Mouse (Mus musculus) G1E-ER4 (cell line): Measurements from ENCODE around the gene Adprhl1. TPM values are rescaled to one million over a fixed set of nuclear protein-coding genes. Genes with fewer than 3 reads are reported as not detected.

Source experiments
- GATA1 ChIP-seq: IDR thresholded peaks from one replicate; pipeline ENCODE4 v1.8.0; 2012; ENCODE audit warnings: low read length, inconsistent platforms
- polyA plus RNA-seq: library from polyadenylated mRNA; stranded (reverse); fragments of >175 nt; gene quantifications from 2 replicates; pipeline ENCODE4 v1.2.3, GENCODE M21; 2012

The Adprhl1 gene
- polyA plus RNA-seq, 1 experiment: 0.03 TPM

DNA sequence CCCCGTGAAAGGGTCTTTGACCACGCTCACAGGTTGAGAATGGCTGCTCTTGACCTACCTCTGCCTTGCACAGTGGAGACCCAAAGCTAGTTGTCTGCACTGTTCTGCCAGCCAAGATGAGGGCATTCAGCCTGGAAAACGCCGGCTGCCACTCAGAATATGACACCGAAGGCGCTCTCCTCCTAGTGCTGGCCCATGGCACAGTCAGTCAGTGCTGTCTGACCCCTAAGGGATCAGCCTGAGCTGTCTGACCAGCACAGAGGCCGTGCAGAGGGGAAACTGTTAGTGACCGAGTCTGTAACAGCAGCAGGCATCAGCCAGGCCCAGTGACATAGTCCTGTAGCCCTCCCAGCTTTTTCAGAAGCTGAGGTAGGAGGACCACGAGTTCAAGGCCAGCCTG is 66.7 kb downstream of the Adprhl1 start:
- TF ChIP-seq GATA1: no peak

DNA sequence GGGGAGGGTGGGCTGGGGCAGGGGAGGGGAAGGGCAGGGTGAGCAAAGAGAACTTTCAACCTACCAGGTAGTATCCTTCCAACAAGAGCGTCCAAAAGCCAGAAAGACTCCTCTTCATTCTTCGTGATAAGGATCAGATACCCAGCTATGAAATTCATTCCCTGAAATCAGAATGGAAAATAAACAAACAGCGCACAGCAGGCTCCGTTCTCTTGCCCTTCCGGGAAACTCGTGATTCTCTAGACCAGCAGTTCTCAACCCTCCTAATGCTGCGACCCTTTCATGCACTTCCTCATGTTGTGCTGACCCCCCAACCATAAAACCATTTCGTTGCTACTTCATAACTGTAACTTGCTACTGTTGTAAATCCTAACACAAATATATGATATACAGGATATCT is 67.1 kb downstream of the Adprhl1 start:
- TF ChIP-seq GATA1: no peak

DNA sequence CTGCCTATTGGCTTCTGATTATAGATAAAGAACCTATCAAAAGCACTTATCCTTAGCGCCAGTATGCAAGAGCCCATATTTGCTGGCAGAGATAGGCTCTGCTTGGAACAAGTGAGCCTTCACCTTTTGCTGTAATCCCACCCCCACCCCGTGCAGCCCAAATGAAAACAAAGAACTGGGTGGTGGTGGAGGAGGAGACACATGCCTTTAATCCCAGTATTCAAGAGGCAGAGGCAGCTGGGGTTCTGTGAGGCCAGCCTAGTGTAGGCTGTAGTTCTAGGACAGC is 72.3 kb downstream of the Adprhl1 start:
- TF ChIP-seq GATA1: peak; percentile 41

DNA sequence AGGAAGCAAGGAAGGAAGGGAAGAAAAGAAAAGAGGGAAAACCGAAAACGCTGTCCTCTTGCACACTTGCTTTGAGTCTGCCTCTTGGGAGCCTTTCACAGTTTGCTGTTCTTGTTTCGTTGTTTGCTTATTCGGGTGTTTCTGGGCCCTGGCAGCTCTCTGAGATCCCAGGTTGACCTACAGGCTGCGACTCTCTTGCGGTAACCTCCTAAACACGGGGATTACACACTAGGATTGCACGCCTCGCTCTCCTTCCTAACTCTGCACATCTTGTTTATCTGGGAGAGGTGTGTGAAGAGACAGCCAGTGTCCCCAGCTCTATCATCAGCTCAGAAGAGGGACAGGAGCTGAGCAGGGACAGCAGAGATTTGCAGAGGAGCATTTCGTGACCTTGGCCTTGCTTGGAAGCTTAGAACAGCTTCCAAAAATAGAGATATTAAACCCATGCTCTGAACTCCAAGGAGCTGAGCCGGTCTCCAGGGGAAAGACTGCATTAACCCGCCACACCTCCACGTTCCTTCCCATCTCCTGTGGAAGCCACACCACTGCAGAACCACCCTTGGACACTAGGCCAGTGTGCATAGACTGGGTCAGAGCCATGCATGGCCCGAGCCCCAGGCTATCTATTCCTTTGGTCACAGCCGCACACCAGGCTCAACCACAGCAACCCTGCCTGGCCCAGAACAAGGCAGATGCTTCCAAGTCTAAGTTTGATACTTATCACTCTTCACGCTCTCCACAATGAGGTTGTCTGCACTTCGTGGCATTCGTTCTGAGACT is 72.9 kb downstream of the Adprhl1 start:
- no peak for TF ChIP-seq GATA1

DNA sequence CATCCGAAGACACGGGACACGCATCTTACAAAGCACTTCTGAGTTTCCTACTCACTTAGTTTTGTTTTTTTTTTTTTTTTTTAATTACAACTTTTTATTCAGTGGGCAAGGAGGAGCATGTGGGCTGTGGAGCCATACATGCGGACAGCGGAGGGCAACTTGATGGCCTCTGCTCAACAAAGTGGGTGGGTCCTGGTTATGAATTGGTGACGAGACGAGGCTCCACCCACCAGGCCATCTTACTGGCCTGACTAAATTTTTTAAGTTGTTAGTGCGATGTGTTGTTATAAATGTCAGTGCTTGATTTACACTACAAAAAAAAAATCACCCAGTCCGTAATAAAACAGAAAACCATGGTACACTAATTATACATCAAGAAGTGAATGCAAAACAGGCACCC is 73.6 kb downstream of the Adprhl1 start:
- no peak for TF ChIP-seq GATA1

DNA sequence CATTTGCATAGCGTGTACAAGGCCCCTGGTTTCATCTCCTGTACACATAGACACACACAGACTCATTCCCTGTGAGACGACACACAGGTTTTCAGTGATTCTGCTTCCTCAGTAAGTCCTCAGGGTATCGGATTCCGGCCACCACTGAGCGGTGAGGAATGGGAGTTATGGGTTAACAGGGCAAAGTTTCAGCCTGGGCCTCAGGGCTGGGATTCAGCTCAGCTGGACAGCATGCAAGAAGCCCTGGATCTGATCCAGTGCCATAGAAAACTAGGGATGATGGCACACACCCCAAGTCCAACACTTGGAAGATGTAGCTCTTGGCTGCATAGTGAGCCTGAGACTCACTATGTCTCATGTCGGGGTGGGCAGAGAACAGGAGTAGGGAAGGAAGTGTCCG is 74.0 kb downstream of the Adprhl1 start:
- no peak for TF ChIP-seq GATA1

DNA sequence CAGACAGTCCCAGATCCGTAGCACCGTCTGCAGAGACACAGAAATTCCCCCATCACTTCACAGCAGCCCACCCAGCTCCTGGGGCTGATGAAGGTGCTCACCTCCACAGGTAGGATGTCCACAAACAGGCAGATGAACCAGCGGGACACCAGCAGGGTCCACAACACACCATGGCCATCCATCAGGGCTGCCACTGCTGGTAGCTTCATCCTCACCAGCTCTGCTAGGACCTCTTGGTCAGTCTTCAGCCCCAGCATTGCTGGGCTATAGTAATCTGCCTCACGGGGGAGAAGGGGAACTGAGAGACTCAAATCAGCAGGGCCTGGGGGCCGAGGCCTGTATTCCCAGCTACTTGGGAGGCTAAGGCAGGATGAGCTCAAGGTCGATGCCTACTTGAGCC is 74.5 kb downstream of the Adprhl1 start:
- no peak for TF ChIP-seq GATA1

DNA sequence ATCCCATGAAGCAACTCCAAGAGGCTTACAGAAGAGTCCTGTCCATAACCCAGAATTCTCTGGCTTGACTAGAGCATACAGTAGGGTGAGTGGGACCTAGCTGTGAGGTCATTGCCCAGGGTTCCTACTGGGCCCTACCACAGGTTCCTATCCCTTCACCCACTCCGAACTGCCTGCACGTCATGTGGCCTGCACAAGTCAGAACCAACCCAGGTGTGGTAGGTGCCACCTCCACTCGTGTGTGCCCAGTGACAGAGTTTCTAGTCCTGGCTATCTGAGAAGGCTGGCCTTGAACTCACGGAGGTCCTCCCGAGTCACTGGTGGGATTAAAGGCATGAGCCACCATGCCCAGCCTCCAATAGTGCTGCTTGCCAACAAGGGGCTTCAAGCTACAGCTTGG is 75.8 kb downstream of the Adprhl1 start:
- no peak for TF ChIP-seq GATA1

DNA sequence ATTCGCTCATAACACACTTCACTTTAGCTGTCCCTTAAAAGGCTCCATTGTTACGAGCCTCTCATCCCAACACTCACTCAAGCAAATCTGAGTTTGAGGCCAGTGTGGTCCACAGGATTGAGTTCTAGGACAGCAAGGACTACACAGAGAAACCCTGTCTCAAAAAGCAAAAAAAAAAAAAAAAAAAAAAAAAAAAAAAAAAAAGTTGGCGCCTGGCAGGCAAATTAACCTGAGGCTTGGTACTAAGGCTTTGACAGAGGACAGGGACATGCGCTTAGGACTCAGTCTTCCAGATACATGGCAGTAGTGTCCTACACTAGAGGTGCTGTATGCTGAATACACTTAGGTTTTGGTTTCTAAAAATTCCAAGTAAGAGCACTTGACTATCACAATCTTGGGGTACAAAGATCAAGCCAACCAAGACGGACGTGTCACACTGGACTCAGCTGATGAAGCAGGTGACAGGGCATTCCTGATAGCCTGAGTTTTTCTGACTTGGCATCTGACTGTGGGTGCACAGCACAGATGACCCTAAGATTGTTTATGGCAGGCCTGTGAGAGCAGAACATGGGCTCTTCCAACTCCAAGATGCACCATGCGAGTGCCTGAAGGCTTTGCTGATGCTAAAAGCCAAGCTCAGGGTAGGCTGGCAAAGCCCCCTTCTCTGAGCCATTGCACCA is 76.6 kb downstream of the Adprhl1 start:
- TF ChIP-seq GATA1: no peak

DNA sequence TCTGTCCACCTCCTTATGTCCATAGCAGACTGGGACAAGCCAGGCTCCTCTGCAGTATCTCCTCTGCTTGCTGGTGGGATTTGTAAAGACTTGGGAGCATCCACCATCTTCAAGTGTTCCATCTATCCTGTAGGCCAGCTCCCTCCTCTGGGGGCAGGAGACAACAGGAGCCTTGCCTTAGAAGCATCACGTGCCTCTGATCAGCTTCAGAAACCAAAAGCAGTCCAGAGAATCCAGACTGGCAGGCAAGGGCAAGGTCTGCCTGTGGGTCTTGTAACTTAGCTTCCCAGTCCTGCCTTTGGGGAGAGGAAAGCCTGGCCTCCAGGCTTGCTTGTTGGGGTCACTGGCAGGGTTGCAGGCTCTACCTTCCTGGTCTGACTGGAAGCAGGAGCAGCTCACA is 78.3 kb downstream of the Adprhl1 start:
- no peak for TF ChIP-seq GATA1

DNA sequence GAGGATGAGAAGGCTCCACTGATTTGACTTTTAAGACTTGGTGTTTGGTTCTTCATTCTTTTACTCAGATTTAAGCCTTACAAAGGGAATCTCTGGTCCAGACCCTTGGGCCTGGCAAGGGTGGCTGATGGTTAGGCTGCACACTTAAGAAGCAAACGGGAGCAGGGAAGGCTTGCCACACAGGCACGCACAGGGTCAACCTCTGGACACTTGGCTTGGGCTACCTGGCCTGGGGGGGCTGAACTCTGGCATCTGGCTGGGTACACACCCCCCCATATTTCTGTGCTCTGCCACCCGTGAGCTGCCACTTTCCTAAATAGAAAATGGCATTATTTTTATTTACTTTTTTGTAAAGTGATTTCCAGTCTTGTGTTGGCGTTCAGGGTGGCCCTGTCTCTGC is 79.2 kb downstream of the Adprhl1 start:
- no peak for TF ChIP-seq GATA1

DNA sequence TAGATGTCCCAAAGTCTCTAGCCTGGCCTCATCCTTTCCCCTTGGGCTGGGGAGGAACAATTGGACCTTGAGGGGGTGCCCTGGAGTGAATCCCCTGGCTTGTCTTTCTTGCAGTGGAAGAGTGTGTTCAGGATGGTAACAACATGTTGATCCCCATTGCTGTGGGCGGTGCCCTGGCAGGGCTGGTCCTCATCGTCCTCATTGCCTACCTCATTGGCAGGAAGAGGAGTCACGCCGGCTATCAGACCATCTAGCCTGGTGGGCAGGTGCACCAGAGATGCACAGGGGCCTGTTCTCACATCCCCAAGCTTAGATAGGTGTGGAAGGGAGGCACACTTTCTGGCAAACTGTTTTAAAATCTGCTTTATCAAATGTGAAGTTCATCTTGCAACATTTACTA is 79.7 kb downstream of the Adprhl1 start:
- TF ChIP-seq GATA1: no peak

Other genes starting within 250 kb of the Adprhl1 start
- not detected in 2 replicates for gene F7, start 228.1 kb downstream of the Adprhl1 start, polyA plus RNA-seq
- gene F10, start 216.9 kb downstream of the Adprhl1 start, polyA plus RNA-seq: not detected in 2 replicates
- not detected in 2 replicates for gene Proz, start 193.2 kb downstream of the Adprhl1 start, polyA plus RNA-seq
- gene Pcid2, start 148.7 kb downstream of the Adprhl1 start, polyA plus RNA-seq: 6.1 and 13.2 TPM in 2 replicates
- 60.9 and 97.4 TPM in 2 replicates for gene Cul4a, start 148.5 kb downstream of the Adprhl1 start, polyA plus RNA-seq
- 153 and 221 TPM in 2 replicates for gene Lamp1, start 95.0 kb downstream of the Adprhl1 start, polyA plus RNA-seq
- gene Grtp1, start 53.5 kb downstream of the Adprhl1 start, polyA plus RNA-seq: 13.3 and 13.6 TPM in 2 replicates
- 2.4 and 4.0 TPM in 2 replicates for gene Dcun1d2, start 34.0 kb upstream of the Adprhl1 start, polyA plus RNA-seq
- gene Tmco3, start 34.0 kb upstream of the Adprhl1 start, polyA plus RNA-seq: 7.5 and 9.8 TPM in 2 replicates
- 30.3 and 62.9 TPM in 2 replicates for gene Tfdp1, start 84.6 kb upstream of the Adprhl1 start, polyA plus RNA-seq
- not detected in 2 replicates for gene Atp4b, start 142.7 kb upstream of the Adprhl1 start, polyA plus RNA-seq
- not detected in 2 replicates for gene Grk1, start 150.9 kb upstream of the Adprhl1 start, polyA plus RNA-seq
- not detected in 2 replicates for gene Tmem255b, start 181.0 kb upstream of the Adprhl1 start, polyA plus RNA-seq
- not detected in 2 replicates for gene Gas6, start 240.3 kb upstream of the Adprhl1 start, polyA plus RNA-seq